Mouse (Mus musculus): Measurements from ENCODE around the gene Cilp2. TPM values are rescaled to one million over a fixed set of nuclear protein-coding genes. Genes with fewer than 3 reads are reported as not detected.

Gene Cilp2
- total RNA-seq, 1 experiment from 2014 or later: not detected

GRCm38 (mm10) chr8:69877992-69878391, 9.5 kb downstream of the Cilp2 start:
- ATAC-seq (ENCODE audit: extremely low read depth, insufficient number of reproducible peaks, low FRiP score, poor library complexity, severe bottlenecking): no peak

GRCm38 (mm10) chr8:69877396-69877795, 10.1 kb downstream of the Cilp2 start:
- ATAC-seq (ENCODE audit: extremely low read depth, insufficient number of reproducible peaks, low FRiP score, poor library complexity, severe bottlenecking): no peak

GRCm38 (mm10) chr8:69876967-69877366, 10.5 kb downstream of the Cilp2 start:
- ATAC-seq (ENCODE audit: extremely low read depth, insufficient number of reproducible peaks, low FRiP score, poor library complexity, severe bottlenecking): no peak

- ATAC-seq (ENCODE audit: extremely low read depth, insufficient number of reproducible peaks, low FRiP score, poor library complexity, severe bottlenecking): no peak
These were observed 11.4 kb downstream of the Cilp2 start for GRCm38 (mm10) chr8:69876097-69876496.

GRCm38 (mm10) chr8:69874654-69875053, 12.8 kb downstream of the Cilp2 start:
- no peak for ATAC-seq (ENCODE audit: extremely low read depth, insufficient number of reproducible peaks, low FRiP score, poor library complexity, severe bottlenecking)

- ATAC-seq (ENCODE audit: extremely low read depth, insufficient number of reproducible peaks, low FRiP score, poor library complexity, severe bottlenecking): no peak
These were observed 13.3 kb downstream of the Cilp2 start for GRCm38 (mm10) chr8:69874155-69874554.

GRCm38 (mm10) chr8:69870907-69871306, 16.6 kb downstream of the Cilp2 start:
- ATAC-seq (ENCODE audit: extremely low read depth, insufficient number of reproducible peaks, low FRiP score, poor library complexity, severe bottlenecking): no peak

GRCm38 (mm10) chr8:69870003-69870765, 17.3 kb downstream of the Cilp2 start:
- ATAC-seq (ENCODE audit: extremely low read depth, insufficient number of reproducible peaks, low FRiP score, poor library complexity, severe bottlenecking): no peak

GRCm38 (mm10) chr8:69867696-69868326, 19.7 kb downstream of the Cilp2 start:
- ATAC-seq (ENCODE audit: extremely low read depth, insufficient number of reproducible peaks, low FRiP score, poor library complexity, severe bottlenecking): no peak

- ATAC-seq (ENCODE audit: extremely low read depth, insufficient number of reproducible peaks, low FRiP score, poor library complexity, severe bottlenecking): no peak
These were observed 23.3 kb downstream of the Cilp2 start for GRCm38 (mm10) chr8:69864180-69864579.

- ATAC-seq (ENCODE audit: extremely low read depth, insufficient number of reproducible peaks, low FRiP score, poor library complexity, severe bottlenecking): no peak
These were observed 24.0 kb downstream of the Cilp2 start for GRCm38 (mm10) chr8:69863387-69864020.

GRCm38 (mm10) chr8:69861251-69861650, 26.2 kb downstream of the Cilp2 start:
- ATAC-seq (ENCODE audit: extremely low read depth, insufficient number of reproducible peaks, low FRiP score, poor library complexity, severe bottlenecking): no peak

GRCm38 (mm10) chr8:69860807-69861206, 26.7 kb downstream of the Cilp2 start:
- no peak for ATAC-seq (ENCODE audit: extremely low read depth, insufficient number of reproducible peaks, low FRiP score, poor library complexity, severe bottlenecking)

GRCm38 (mm10) chr8:69853869-69854268, 33.6 kb downstream of the Cilp2 start:
- ATAC-seq (ENCODE audit: extremely low read depth, insufficient number of reproducible peaks, low FRiP score, poor library complexity, severe bottlenecking): no peak

- no peak for ATAC-seq (ENCODE audit: extremely low read depth, insufficient number of reproducible peaks, low FRiP score, poor library complexity, severe bottlenecking)
These were observed 36.5 kb downstream of the Cilp2 start for GRCm38 (mm10) chr8:69850926-69851506.

GRCm38 (mm10) chr8:69849899-69850298, 37.6 kb downstream of the Cilp2 start:
- ATAC-seq (ENCODE audit: extremely low read depth, insufficient number of reproducible peaks, low FRiP score, poor library complexity, severe bottlenecking): no peak

GRCm38 (mm10) chr8:69848951-69849350, 38.5 kb downstream of the Cilp2 start:
- no peak for ATAC-seq (ENCODE audit: extremely low read depth, insufficient number of reproducible peaks, low FRiP score, poor library complexity, severe bottlenecking)

- no peak for ATAC-seq (ENCODE audit: extremely low read depth, insufficient number of reproducible peaks, low FRiP score, poor library complexity, severe bottlenecking)
These were observed 40.1 kb downstream of the Cilp2 start for GRCm38 (mm10) chr8:69847167-69848065.

All from neutrophil, adult 5-6 weeks (primary cell).